Mouse (Mus musculus): ENCODE results near the gene Gbp8. TPM values are rescaled to one million over a fixed set of nuclear protein-coding genes. Genes with fewer than 3 reads are reported as not detected.
"Not testable (repeated sequence)": the region's sequence is repeated elsewhere in the genome, so short reads cannot be mapped to it uniquely, and the experiment has no call there.

The Gbp8 gene
- 1.5 TPM in 2 replicates for polyA plus RNA-seq (2015; fragmentation: Nextera tagmentation; extraction: Ambion mirVana)

GRCm38 (mm10) chr5:105139409-105140088 is at the start of gene Gbp8, which contains the start of the genes Gbp9 and Gbp4:
Gene Gbp8 (minus strand): TSS chr5:105139540.
Gene Gbp9 (minus strand): TSS chr5:105139539.
Gene Gbp4 (minus strand): TSS chr5:105139586.
- WGBS = 25% methylated on average over 2 of the region's 2 CpGs
- not testable (repeated sequence) for H3K4me3 ChIP-seq; ATAC-seq (ENCODE audit: low FRiP score); H3K9me3 ChIP-seq; H3K4me1 ChIP-seq (replicated peaks); H3K9ac ChIP-seq; H3K27ac ChIP-seq; H3K36me3 ChIP-seq; H3K27me3 ChIP-seq; H3K4me2 ChIP-seq

GRCm38 (mm10) chr5:105181446-105181845 is 42.1 kb upstream of the Gbp8 start:
- no peaks in the 10 kb centered on the region for H3K36me3 ChIP-seq
- no peak for ATAC-seq (ENCODE audit: low FRiP score)

GRCm38 (mm10) chr5:105156582-105156981 is 17.2 kb upstream of the Gbp8 start:
- WGBS = 89% methylated on average over 5 of the region's 5 CpGs
- H3K36me3 ChIP-seq = no peaks in the 10 kb centered on the region

More at GRCm38 (mm10) chr5:105181446-105181845, 42.1 kb upstream of the Gbp8 start:
- no peak overlapping the region for H3K4me2 ChIP-seq
- H3K9ac ChIP-seq = no peak overlapping the region
- no peaks in the 10 kb centered on the region for H3K9me3 ChIP-seq
- H3K27ac ChIP-seq = no peak overlapping the region
- no peaks in the 10 kb centered on the region for H3K27me3 ChIP-seq
- H3K4me3 ChIP-seq = no peak overlapping the region
- H3K4me1 ChIP-seq (replicated peaks) = no peaks in the 10 kb centered on the region

GRCm38 (mm10) chr5:105154049-105154448 is 14.7 kb upstream of the Gbp8 start:
- Histone ChIP-seq H3K36me3 (no peaks in the 10 kb centered on the region), H3K27me3 (no peaks in the 10 kb centered on the region), H3K9me3 (no peaks in the 10 kb centered on the region), H3K4me1 (replicated peaks) (no peaks in the 10 kb centered on the region), H3K27ac (no peak overlapping the region), H3K4me2 (no peak overlapping the region), H3K4me3 (no peak overlapping the region), H3K9ac (no peak overlapping the region)
- no peak for ATAC-seq (ENCODE audit: low FRiP score)

More at GRCm38 (mm10) chr5:105156582-105156981, 17.2 kb upstream of the Gbp8 start:
- H3K27ac ChIP-seq = no peak overlapping the region
- no peak overlapping the region for H3K4me3 ChIP-seq
- H3K9ac ChIP-seq = no peak overlapping the region
- no peak overlapping the region for H3K4me2 ChIP-seq
- H3K9me3 ChIP-seq = no peaks in the 10 kb centered on the region
- no peaks in the 10 kb centered on the region for H3K4me1 ChIP-seq (replicated peaks)
- no peak for ATAC-seq (ENCODE audit: low FRiP score)
- no peaks in the 10 kb centered on the region for H3K27me3 ChIP-seq

- 73% methylated on average over 2 of the region's 2 CpGs for WGBS
- not testable (repeated sequence) for H3K9me3 ChIP-seq; ATAC-seq (ENCODE audit: low FRiP score); H3K4me2 ChIP-seq; H3K4me1 ChIP-seq (replicated peaks); H3K27me3 ChIP-seq; H3K4me3 ChIP-seq; H3K9ac ChIP-seq; H3K27ac ChIP-seq; H3K36me3 ChIP-seq
Observed at GRCm38 (mm10) chr5:105148062-105148461, 8.7 kb upstream of the Gbp8 start.

- H3K4me1 ChIP-seq (replicated peaks) = no peaks in the 10 kb centered on the region
- H3K27ac ChIP-seq = no peak overlapping the region
- H3K4me2 ChIP-seq = no peak overlapping the region
- H3K27me3 ChIP-seq = no peaks in the 10 kb centered on the region
- no peak overlapping the region for H3K9ac ChIP-seq
- no peaks in the 10 kb centered on the region for H3K36me3 ChIP-seq
- no peak overlapping the region for H3K4me3 ChIP-seq
- no peak for ATAC-seq (ENCODE audit: low FRiP score)
- no peaks in the 10 kb centered on the region for H3K9me3 ChIP-seq
Observed at GRCm38 (mm10) chr5:105146447-105146846, 7.1 kb upstream of the Gbp8 start.

- not testable (repeated sequence) for H3K4me1 ChIP-seq (replicated peaks); H3K27ac ChIP-seq; H3K4me2 ChIP-seq; H3K36me3 ChIP-seq; H3K4me3 ChIP-seq; ATAC-seq (ENCODE audit: low FRiP score); H3K9me3 ChIP-seq; H3K27me3 ChIP-seq; H3K9ac ChIP-seq
- WGBS = 59% methylated on average over 3 of the region's 3 CpGs
Observed at GRCm38 (mm10) chr5:105145731-105146130, 6.4 kb upstream of the Gbp8 start.

- not testable (repeated sequence) for H3K9ac ChIP-seq; H3K36me3 ChIP-seq; H3K4me2 ChIP-seq; H3K4me3 ChIP-seq; H3K27ac ChIP-seq; H3K27me3 ChIP-seq; H3K9me3 ChIP-seq; H3K4me1 ChIP-seq (replicated peaks); ATAC-seq (ENCODE audit: low FRiP score)
- WGBS = 46% methylated on average over 2 of the region's 2 CpGs
Observed at GRCm38 (mm10) chr5:105140089-105140810, 910 bp upstream of the Gbp8 start.

GRCm38 (mm10) chr5:105138906-105139305 is 434 bp downstream of the Gbp8 start:
- H3K27me3 ChIP-seq = no peaks in the 10 kb centered on the region
- no peaks in the 10 kb centered on the region for H3K36me3 ChIP-seq
- no peak overlapping the region for H3K9ac ChIP-seq
- H3K9me3 ChIP-seq = no peaks in the 10 kb centered on the region
- 80% methylated on average over 1 of the region's 1 CpGs for WGBS
- ATAC-seq (ENCODE audit: low FRiP score) = no peak
- H3K4me3 ChIP-seq = no peak overlapping the region
- H3K4me1 ChIP-seq (replicated peaks) = no peaks in the 10 kb centered on the region
- H3K4me2 ChIP-seq = no peak overlapping the region
- H3K27ac ChIP-seq = no peak overlapping the region

- H3K4me1 ChIP-seq (replicated peaks); ATAC-seq (ENCODE audit: low FRiP score); H3K36me3 ChIP-seq; H3K9me3 ChIP-seq; H3K4me3 ChIP-seq; H3K4me2 ChIP-seq; H3K27me3 ChIP-seq; H3K27ac ChIP-seq; H3K9ac ChIP-seq: not testable (repeated sequence)
- 61% methylated on average over 3 of the region's 3 CpGs for WGBS
Observed at GRCm38 (mm10) chr5:105136706-105137304, 2.5 kb downstream of the Gbp8 start.

- WGBS = 83% methylated on average over 6 of the region's 6 CpGs
- H3K27ac ChIP-seq; H3K9me3 ChIP-seq; H3K4me1 ChIP-seq (replicated peaks); H3K9ac ChIP-seq; H3K27me3 ChIP-seq; H3K36me3 ChIP-seq; H3K4me3 ChIP-seq; ATAC-seq (ENCODE audit: low FRiP score); H3K4me2 ChIP-seq: not testable (repeated sequence)
Observed at GRCm38 (mm10) chr5:105121731-105122130, 17.6 kb downstream of the Gbp8 start.

GRCm38 (mm10) chr5:105115740-105116139 is 23.6 kb downstream of the Gbp8 start:
- 94% methylated on average over 2 of the region's 2 CpGs for WGBS
- H3K9me3 ChIP-seq = no peaks in the 10 kb centered on the region
- no peaks in the 10 kb centered on the region for H3K27me3 ChIP-seq
- no peak overlapping the region for H3K9ac ChIP-seq
- H3K27ac ChIP-seq = no peak overlapping the region
- no peak overlapping the region for H3K4me3 ChIP-seq
- no peaks in the 10 kb centered on the region for H3K36me3 ChIP-seq
- H3K4me2 ChIP-seq = no peak overlapping the region
- ATAC-seq (ENCODE audit: low FRiP score) = no peak
- H3K4me1 ChIP-seq (replicated peaks) = no peaks in the 10 kb centered on the region

All from hindbrain, embryonic 13.5 days (tissue).